Mouse (Mus musculus) midbrain, embryonic 10.5 days (tissue): ENCODE results near the gene Btnl6. TPM values are rescaled to one million over a fixed set of nuclear protein-coding genes. Genes with fewer than 3 reads are reported as not detected.
"Not testable (repeated sequence)": the region's sequence is repeated elsewhere in the genome, so short reads cannot be mapped to it uniquely, and the experiment has no call there.

ENCODE experiments used
- DNase-seq: peaks from one replicate; pipeline ENCODE4 v3.0.0-alpha.2; 2017; ENCODE audit warnings: low spot score
- H3K27ac ChIP-seq: fragments of 300-500 bp; sonication (generic); replicated peaks from 2 replicates; pipeline ENCODE4 v1.5.1; 2016; ENCODE audit warnings: mild to moderate bottlenecking
- H3K27me3 ChIP-seq: fragments of 300-500 bp; sonication (generic); 2 replicates; pipeline ENCODE4 v1.6.1; 2016; ENCODE audit warnings: low read depth, mild to moderate bottlenecking; ENCODE audit not compliant: poor library complexity, severe bottlenecking
- H3K36me3 ChIP-seq: fragments of 300-500 bp; sonication (generic); 2 replicates; pipeline ENCODE4 v1.6.1; 2016; ENCODE audit warnings: mild to moderate bottlenecking, moderate library complexity
- H3K4me1 ChIP-seq: fragments of 300-500 bp; sonication (generic); 2 replicates; pipeline ENCODE4 v1.6.1; 2016
- H3K4me3 ChIP-seq: fragments of 300-500 bp; sonication (generic); 2 replicates; pipeline ENCODE4 v1.5.1; 2016; ENCODE audit warnings: mild to moderate bottlenecking, moderate library complexity
- H3K9me3 ChIP-seq: fragments of 300-500 bp; sonication (generic); replicated peaks from 2 replicates; pipeline ENCODE4 v1.6.1; 2016; ENCODE audit warnings: mild to moderate bottlenecking
- WGBS: fragments of 180-500 bp; shearing (Covaris S2); methylation state at CpG from one replicate; pipeline ENCODE4 v1.1.7; 2016; 5-methylcytosine and 5-hydroxymethylcytosine counted together
- polyA plus RNA-seq: library from polyadenylated mRNA; unstranded; fragments of >200 nt; fragmentation: Nextera tagmentation; extraction: Ambion mirVana; gene quantifications from 2 replicates; pipeline ENCODE4 v1.2.1, GENCODE M21; 2016

Gene Btnl6
- polyA plus RNA-seq, 1 experiment from 2014 or later = not detected

GRCm38 (mm10) chr17:34492796-34493195, 24.4 kb downstream of the Btnl6 start:
- Histone ChIP-seq H3K4me3 (no peak overlapping the region), H3K9me3 (no peaks in the 10 kb centered on the region), H3K27ac (no peak overlapping the region), H3K27me3 (no peaks in the 10 kb centered on the region), H3K36me3 (no peaks in the 10 kb centered on the region), H3K4me1 (no peaks in the 10 kb centered on the region)
- no peak for DNase-seq

GRCm38 (mm10) chr17:34477238-34478013, 39.7 kb downstream of the Btnl6 start, which contains the start of gene Btnl4:
Gene Btnl4, minus strand, starts transcription at chr17:34477318.
- H3K27ac ChIP-seq, H3K4me3 ChIP-seq, H3K36me3 ChIP-seq, H3K4me1 ChIP-seq, H3K27me3 ChIP-seq, DNase-seq, H3K9me3 ChIP-seq: not testable (repeated sequence)
- 83% methylated on average over 5 of the region's 5 CpGs for WGBS

DNA sequence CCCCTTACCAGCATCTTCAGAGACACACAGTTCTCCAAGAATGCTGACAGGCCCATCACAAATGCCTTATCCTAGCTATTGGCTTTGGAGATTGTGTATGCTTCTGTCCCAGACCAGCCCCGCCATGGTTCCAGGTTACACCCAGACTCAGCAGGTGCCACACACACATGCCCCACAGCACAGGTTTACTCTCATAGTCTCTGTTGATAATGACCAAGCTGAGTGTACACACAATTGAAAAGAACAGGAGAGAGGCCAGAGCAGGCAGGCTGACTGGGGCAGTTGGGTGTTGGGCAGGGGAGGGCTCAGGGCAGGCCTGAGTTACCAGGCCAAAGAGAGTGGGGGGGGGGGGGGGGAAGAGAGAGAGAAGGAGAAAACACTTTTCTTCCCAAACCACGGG, 40.7 kb downstream of the Btnl6 start:
- no peaks in the 10 kb centered on the region for H3K9me3 ChIP-seq
- H3K36me3 ChIP-seq = no peaks in the 10 kb centered on the region
- DNase-seq = no peak
- H3K4me1 ChIP-seq = no peaks in the 10 kb centered on the region
- 81% methylated on average over 1 of the region's 2 CpGs for WGBS
- H3K27me3 ChIP-seq = no peaks in the 10 kb centered on the region
- no peak overlapping the region for H3K27ac ChIP-seq
- H3K4me3 ChIP-seq = no peak overlapping the region

GRCm38 (mm10) chr17:34475060-34475459, 42.1 kb downstream of the Btnl6 start:
- no peaks in the 10 kb centered on the region for H3K4me1 ChIP-seq
- H3K9me3 ChIP-seq = no peaks in the 10 kb centered on the region
- no peaks in the 10 kb centered on the region for H3K36me3 ChIP-seq
- H3K4me3 ChIP-seq = no peak overlapping the region
- H3K27ac ChIP-seq = no peak overlapping the region
- WGBS = 82% methylated on average over 3 of the region's 3 CpGs
- no peak for DNase-seq
- no peaks in the 10 kb centered on the region for H3K27me3 ChIP-seq

- H3K4me1 ChIP-seq = no peaks in the 10 kb centered on the region
- H3K9me3 ChIP-seq = no peaks in the 10 kb centered on the region
- H3K27me3 ChIP-seq = no peaks in the 10 kb centered on the region
- no peak overlapping the region for H3K4me3 ChIP-seq
- DNase-seq = no peak
- 85% methylated on average over 2 of the region's 2 CpGs for WGBS
- no peak overlapping the region for H3K27ac ChIP-seq
- no peaks in the 10 kb centered on the region for H3K36me3 ChIP-seq
Measured at GRCm38 (mm10) chr17:34470491-34470890, 46.7 kb downstream of the Btnl6 start.

GRCm38 (mm10) chr17:34465906-34466305, 51.2 kb downstream of the Btnl6 start:
- not testable (repeated sequence) for H3K9me3 ChIP-seq

DNA sequence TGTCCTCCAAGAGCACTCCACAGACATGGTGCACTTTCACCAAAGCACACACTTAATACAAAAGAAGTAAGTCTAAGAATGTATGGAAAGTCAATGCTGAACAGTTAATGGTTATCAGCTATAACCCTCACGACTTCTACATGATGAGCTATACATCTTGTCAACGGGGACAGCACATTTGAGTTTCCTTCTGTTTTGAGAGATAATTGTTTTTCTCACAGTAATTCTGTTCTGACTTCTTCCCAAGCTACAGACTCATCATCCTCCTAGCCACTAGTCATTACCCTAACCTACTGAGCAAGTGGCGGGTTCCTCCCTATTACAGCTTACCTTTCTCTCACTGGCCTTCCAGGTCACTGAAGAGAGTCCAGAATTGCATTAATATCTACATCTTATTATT, 57.9 kb downstream of the Btnl6 start:
- H3K36me3 ChIP-seq = no peaks in the 10 kb centered on the region
- DNase-seq = no peak
- H3K4me1 ChIP-seq = no peaks in the 10 kb centered on the region
- H3K4me3 ChIP-seq = no peak overlapping the region
- no peaks in the 10 kb centered on the region for H3K9me3 ChIP-seq
- 86% methylated on average over 3 of the region's 3 CpGs for WGBS
- H3K27me3 ChIP-seq = no peaks in the 10 kb centered on the region
- no peak overlapping the region for H3K27ac ChIP-seq

More at GRCm38 (mm10) chr17:34465906-34466305, 51.2 kb downstream of the Btnl6 start:
- not testable (repeated sequence) for H3K27me3 ChIP-seq, H3K27ac ChIP-seq, H3K4me3 ChIP-seq, H3K36me3 ChIP-seq, H3K4me1 ChIP-seq, DNase-seq

Other genes starting within 250 kb of the Btnl6 start
- not detected in 2 replicates for gene H2-Aa, start 229.5 kb downstream of the Btnl6 start, polyA plus RNA-seq
- 1.5 and 2.0 TPM in 2 replicates for gene H2-Eb1, start 211.5 kb downstream of the Btnl6 start, polyA plus RNA-seq
- not detected in 2 replicates for gene H2-Eb2, start 191.7 kb downstream of the Btnl6 start, polyA plus RNA-seq
- 0.04 TPM in 1 of 2 replicates, not detected in the other for gene Btnl2, start 162.5 kb downstream of the Btnl6 start, polyA plus RNA-seq
- not detected in 2 replicates for gene Btnl1, start 140.2 kb downstream of the Btnl6 start, polyA plus RNA-seq
- 1.8 and 3.1 TPM in 2 replicates for gene BC051142, start 118.5 kb downstream of the Btnl6 start, polyA plus RNA-seq
- not detected in 2 replicates for gene Btnl4, start 40.0 kb downstream of the Btnl6 start, polyA plus RNA-seq
- 8.7 and 10.0 TPM in 2 replicates for gene Notch4, start 46.9 kb upstream of the Btnl6 start, polyA plus RNA-seq
- gene Gpsm3, start 72.5 kb upstream of the Btnl6 start, polyA plus RNA-seq = 5.3 and 6.6 TPM in 2 replicates
- 17.5 and 17.7 TPM in 2 replicates for gene Pbx2, start 73.9 kb upstream of the Btnl6 start, polyA plus RNA-seq
- 3.1 and 3.2 TPM in 2 replicates for gene Ager, start 80.5 kb upstream of the Btnl6 start, polyA plus RNA-seq
- 202 and 233 TPM in 2 replicates for gene Rnf5, start 86.3 kb upstream of the Btnl6 start, polyA plus RNA-seq
- gene Agpat1, start 86.9 kb upstream of the Btnl6 start, polyA plus RNA-seq = 66.0 and 70.1 TPM in 2 replicates
- gene Egfl8, start 98.6 kb upstream of the Btnl6 start, polyA plus RNA-seq = 4.3 TPM in 2 replicates
- gene Ppt2, start 111.2 kb upstream of the Btnl6 start, polyA plus RNA-seq = 22.5 and 23.6 TPM in 2 replicates
- gene Prrt1, start 112.2 kb upstream of the Btnl6 start, polyA plus RNA-seq = 0.54 and 1.2 TPM in 2 replicates
- gene Fkbpl, start 127.4 kb upstream of the Btnl6 start, polyA plus RNA-seq = 16.8 and 18.9 TPM in 2 replicates
- gene Atf6b, start 129.8 kb upstream of the Btnl6 start, polyA plus RNA-seq = 111 and 123 TPM in 2 replicates
- not detected in 2 replicates for gene Tnxb, start 153.2 kb upstream of the Btnl6 start, polyA plus RNA-seq
- gene C4b, start 226.5 kb upstream of the Btnl6 start, polyA plus RNA-seq = not detected in 2 replicates